Mouse (Mus musculus) lung, postnatal 0 days (tissue): ENCODE data around the gene Treml1.

Experiments used
- CTCF ChIP-seq: IDR thresholded peaks from 2 replicates; pipeline ENCODE4 v1.5.1; 2016; ENCODE audit warnings: antibody characterized with exemption, mild to moderate bottlenecking
- EP300 ChIP-seq: IDR thresholded peaks from 2 replicates; pipeline ENCODE4 v1.6.1; 2016; ENCODE audit warnings: antibody characterized with exemption, mild to moderate bottlenecking, control low read depth

GRCm38 (mm10) chr17:48332524-48332923, 27.2 kb upstream of the Treml1 start:
- TF ChIP-seq EP300: no peak
- no peak for TF ChIP-seq CTCF
